Comparison of ENCODE assay signal across 17 mouse cellular contexts in the genomic region with DNA sequence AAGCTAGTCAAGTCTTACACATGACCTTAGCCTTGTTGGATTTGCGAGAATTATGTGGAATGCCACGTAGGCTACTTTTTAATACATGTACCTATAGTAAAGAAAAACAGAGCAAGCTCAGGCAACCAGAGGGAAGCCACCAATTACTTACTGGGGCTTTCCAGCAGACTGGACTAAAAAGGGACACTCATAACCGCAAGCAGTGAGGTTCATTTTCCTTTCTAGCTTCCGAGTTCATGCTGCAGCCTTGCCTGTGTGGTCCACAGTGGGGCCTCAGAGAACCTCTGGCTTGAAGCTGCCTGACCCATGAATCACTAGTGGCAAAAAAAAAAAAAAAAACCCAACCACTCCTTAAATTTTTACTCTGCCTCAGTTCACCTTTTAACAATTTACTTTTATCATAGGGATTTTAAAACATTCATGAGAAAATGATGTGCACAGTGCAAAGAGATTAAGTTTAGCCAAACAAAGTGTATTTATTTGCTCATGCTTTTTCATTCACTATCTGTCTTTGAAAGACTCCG.
"Had no signal": no experiment of that assay in that cellular context is flagged by ENCODE, and none has a peak within 500 bp of the region (broad histone marks: within the 10 kb centered on the region; RNA-seq: fewer than 3 reads in every experiment).

No protein-coding gene starts in this region.

- H3K27ac ChIP-seq: liver, embryonic 15.5 days; lung, embryonic 15.5 days; midbrain, embryonic 12.5 days; midbrain, embryonic 15.5 days; neural tube, embryonic 12.5 days; stomach, embryonic 15.5 days; stomach, postnatal 0 days had no signal

- H3K4me2 ChIP-seq: liver, embryonic 15.5 days; lung, embryonic 15.5 days; midbrain, embryonic 12.5 days; midbrain, embryonic 15.5 days; neural tube, embryonic 12.5 days; stomach, embryonic 15.5 days had no signal

- ATAC-seq: liver, postnatal 0 days; lung, postnatal 0 days; midbrain, embryonic 15.5 days had no signal

- H3K4me3 ChIP-seq: liver, embryonic 15.5 days; lung, embryonic 15.5 days; megakaryocyte, embryonic 14.5 days; midbrain, embryonic 12.5 days; midbrain, embryonic 15.5 days; neural tube, embryonic 12.5 days; stomach, embryonic 15.5 days had no signal

- H3K27me3 ChIP-seq: liver, embryonic 15.5 days; lung, embryonic 15.5 days; megakaryocyte, embryonic 14.5 days; midbrain, embryonic 12.5 days; midbrain, embryonic 15.5 days; neural tube, embryonic 12.5 days; stomach, embryonic 15.5 days had no signal

- H3K9me3 ChIP-seq: liver, embryonic 15.5 days; lung, embryonic 15.5 days; megakaryocyte, embryonic 14.5 days; midbrain, embryonic 12.5 days; midbrain, embryonic 15.5 days; neural tube, embryonic 12.5 days; stomach, embryonic 15.5 days had no signal

- DNase-seq: liver, postnatal 0 days; lung, adult 2 months; lung, postnatal 14 days; lung, postnatal 4 days; right cerebral cortex, postnatal 14 days; thymus, adult 2 months; thymus, postnatal 25 days; thymus, postnatal 4 days had no signal

- H3K4me1 ChIP-seq: liver, embryonic 15.5 days; lung, embryonic 15.5 days; megakaryocyte, embryonic 14.5 days; midbrain, embryonic 12.5 days; midbrain, embryonic 15.5 days; neural tube, embryonic 12.5 days; stomach, embryonic 15.5 days had no signal

- H3K36me3 ChIP-seq: liver, embryonic 15.5 days; lung, embryonic 15.5 days; midbrain, embryonic 12.5 days; midbrain, embryonic 15.5 days; neural tube, embryonic 12.5 days; stomach, embryonic 15.5 days had no signal

- H3K9ac ChIP-seq: liver, embryonic 15.5 days; liver, postnatal 0 days; lung, embryonic 15.5 days; midbrain, embryonic 12.5 days; midbrain, embryonic 15.5 days; neural tube, embryonic 12.5 days; stomach, embryonic 15.5 days had no signal
